Mouse (Mus musculus) CH12.LX (cell line): ENCODE data around the gene Srsf7. TPM values are rescaled to one million over a fixed set of nuclear protein-coding genes. Genes with fewer than 3 reads are reported as not detected.

Experiments used
- DNase-seq: peaks from one replicate; pipeline ENCODE4 v3.0.0-alpha.2; 2013; ENCODE audit errors: extremely low read depth
- H3K27ac ChIP-seq: 2 replicates; pipeline ENCODE4 v1.5.1; 2012; ENCODE audit warnings: low read depth, mild to moderate bottlenecking, control low read depth, moderate library complexity; ENCODE audit not compliant: insufficient read depth
- H3K27me3 ChIP-seq: replicated peaks from 2 replicates; pipeline ENCODE3; 2012; ENCODE audit warnings: inconsistent platforms
- H3K36me3 ChIP-seq, 2 experiments: replicated peaks in 1 of 2; 2 replicates each; pipeline versions ENCODE3 to v1.6.1; 2012; ENCODE audit warnings: inconsistent platforms in 1 of 2, low read length in 1 of 2, mild to moderate bottlenecking in 1 of 2, mixed read lengths in 1 of 2, moderate library complexity in 1 of 2; ENCODE audit not compliant: control insufficient read depth in 1 of 2, insufficient read depth in 1 of 2
- H3K4me1 ChIP-seq, 2 experiments: 2 replicates each; pipeline ENCODE4 v1.6.1; 2012; ENCODE audit warnings: inconsistent platforms in 1 of 2, moderate library complexity in 1 of 2; ENCODE audit not compliant: insufficient read depth in 2 of 2, control insufficient read depth in 1 of 2
- H3K4me2 ChIP-seq: 2 replicates; pipeline ENCODE4 v1.6.1; 2012; ENCODE audit warnings: low read depth, mild to moderate bottlenecking, control low read depth; ENCODE audit not compliant: poor library complexity, insufficient read depth, severe bottlenecking
- H3K4me3 ChIP-seq, 3 experiments: fragments of 150-350 bp in 1 of 3; sonication (generic) in 1 of 3; replicated peaks in 1 of 3; 2 replicates each; pipeline versions ENCODE3 to v1.5.1; 2011 to 2012; ENCODE audit warnings: low read depth in 2 of 3, low read length in 2 of 3, mild to moderate bottlenecking in 2 of 3, moderate library complexity in 2 of 3, control low read depth in 1 of 3, improper control_type of control experiment in 1 of 3, inconsistent platforms in 1 of 3, mixed read lengths in 1 of 3; ENCODE audit not compliant: poor library complexity in 1 of 3
- H3K79me2 ChIP-seq: replicated peaks from 2 replicates; pipeline ENCODE4 v1.6.1; 2012; ENCODE audit warnings: mild to moderate bottlenecking, moderate library complexity; ENCODE audit not compliant: control insufficient read depth, poor library complexity, insufficient read depth, severe bottlenecking; ENCODE audit errors: extremely low read depth
- H3K9ac ChIP-seq: 2 replicates; pipeline ENCODE4 v1.6.1; 2012; ENCODE audit warnings: low read depth, mild to moderate bottlenecking, control low read depth, moderate library complexity; ENCODE audit not compliant: insufficient read depth
- H3K9me3 ChIP-seq: replicated peaks from 2 replicates; pipeline ENCODE3; 2012; ENCODE audit warnings: low read length, inconsistent platforms, mixed read lengths
- BHLHE40 ChIP-seq: IDR thresholded peaks from 2 replicates; pipeline ENCODE4 v1.6.1; 2011; ENCODE audit warnings: mild to moderate bottlenecking, low read depth, low read length, improper control_type of control experiment
- CHD1 ChIP-seq: IDR thresholded peaks from 2 replicates; pipeline ENCODE4 v1.6.1; 2012; ENCODE audit warnings: low read depth, low read length, improper control_type of control experiment, inconsistent platforms
- CHD2 ChIP-seq: IDR thresholded peaks from 2 replicates; pipeline ENCODE4 v1.6.1; 2011; ENCODE audit warnings: low read length, improper control_type of control experiment
- CTCF ChIP-seq, 2 experiments: IDR thresholded peaks in 1 of 2; conservative IDR thresholded peaks in 1 of 2; 2 replicates each; pipeline ENCODE4 v1.5.1; 2011 to 2012; ENCODE audit warnings: low read depth in 2 of 2, low read length in 2 of 2, improper control_type of control experiment in 1 of 2, inconsistent platforms in 1 of 2, mild to moderate bottlenecking in 1 of 2, moderate library complexity in 1 of 2
- E2F4 ChIP-seq: IDR thresholded peaks from 2 replicates; pipeline ENCODE4 v1.6.1; 2011; ENCODE audit warnings: low read depth, low read length, improper control_type of control experiment; ENCODE audit not compliant: insufficient replicate concordance
- ELF1 ChIP-seq: IDR thresholded peaks from 2 replicates; pipeline ENCODE4 v1.6.1; 2014; ENCODE audit warnings: low read depth, mild to moderate bottlenecking, inconsistent platforms, low read length, improper control_type of control experiment
- EP300 ChIP-seq: IDR thresholded peaks from 2 replicates; pipeline ENCODE4 v1.6.1; 2011; ENCODE audit warnings: low read length, improper control_type of control experiment
- ETS1 ChIP-seq: conservative IDR thresholded peaks from 2 replicates; pipeline ENCODE4 v1.6.1; 2012; ENCODE audit warnings: low read depth, mild to moderate bottlenecking, inconsistent platforms, low read length, improper control_type of control experiment, moderate library complexity
- GABPA ChIP-seq: IDR thresholded peaks from 2 replicates; pipeline ENCODE4 v1.6.1; 2012; ENCODE audit warnings: low read depth, low read length, improper control_type of control experiment, inconsistent platforms; ENCODE audit not compliant: insufficient replicate concordance
- HCFC1 ChIP-seq: IDR thresholded peaks from 2 replicates; pipeline ENCODE4 v1.6.1; 2012; ENCODE audit warnings: low read depth, mild to moderate bottlenecking, inconsistent platforms, low read length, improper control_type of control experiment
- IRF4 ChIP-seq: IDR thresholded peaks from 2 replicates; pipeline ENCODE4 v1.6.1; 2014; ENCODE audit warnings: low read depth, mild to moderate bottlenecking, inconsistent platforms, low read length, improper control_type of control experiment
- JUN ChIP-seq: IDR thresholded peaks from 2 replicates; pipeline ENCODE4 v1.6.1; 2011; ENCODE audit warnings: low read depth, mild to moderate bottlenecking, low read length, improper control_type of control experiment, moderate library complexity; ENCODE audit not compliant: insufficient read depth
- JUND ChIP-seq: conservative IDR thresholded peaks from 2 replicates; pipeline ENCODE4 v1.6.1; 2011; ENCODE audit warnings: low read depth, low read length, improper control_type of control experiment
- KAT2A ChIP-seq: IDR thresholded peaks from 2 replicates; pipeline ENCODE4 v1.6.1; 2012; ENCODE audit warnings: low read length, improper control_type of control experiment, inconsistent platforms; ENCODE audit not compliant: insufficient replicate concordance
- MAFK ChIP-seq: IDR thresholded peaks from 2 replicates; pipeline ENCODE4 v1.6.1; 2011; ENCODE audit warnings: low read length, improper control_type of control experiment; ENCODE audit not compliant: insufficient replicate concordance
- MAX ChIP-seq: IDR thresholded peaks from 2 replicates; pipeline ENCODE4 v1.6.1; 2011; ENCODE audit warnings: low read length, improper control_type of control experiment
- MAZ ChIP-seq: IDR thresholded peaks from 2 replicates; pipeline ENCODE4 v1.6.1; 2012; ENCODE audit warnings: low read depth, mild to moderate bottlenecking, inconsistent platforms, low read length, improper control_type of control experiment, moderate library complexity
- MEF2A ChIP-seq: IDR thresholded peaks from 2 replicates; pipeline ENCODE4 v1.6.1; 2014; ENCODE audit warnings: low read depth, mild to moderate bottlenecking, inconsistent platforms, low read length, improper control_type of control experiment, borderline replicate concordance
- MXI1 ChIP-seq: IDR thresholded peaks from 2 replicates; pipeline ENCODE4 v1.6.1; 2011; ENCODE audit warnings: mild to moderate bottlenecking, low read depth, low read length, improper control_type of control experiment
- MYC ChIP-seq: IDR thresholded peaks from 2 replicates; pipeline ENCODE4 v1.6.1; 2011; ENCODE audit warnings: low read depth, mild to moderate bottlenecking, improper control_type of control experiment, low read length
- NELFE ChIP-seq: IDR thresholded peaks from 2 replicates; pipeline ENCODE4 v1.6.1; 2011; ENCODE audit warnings: low read depth, low read length, improper control_type of control experiment
- NRF1 ChIP-seq: IDR thresholded peaks from 2 replicates; pipeline ENCODE4 v1.6.1; 2014; ENCODE audit warnings: low read depth, mild to moderate bottlenecking, inconsistent platforms, low read length, improper control_type of control experiment, moderate library complexity
- PAX5 ChIP-seq: IDR thresholded peaks from 2 replicates; pipeline ENCODE4 v1.6.1; 2012; ENCODE audit warnings: low read length, inconsistent platforms, mixed read lengths
- POLR2A ChIP-seq: IDR thresholded peaks from 2 replicates; pipeline ENCODE4 v1.6.1; 2011; ENCODE audit warnings: low read depth, mild to moderate bottlenecking, improper control_type of control experiment, low read length
- POLR2AphosphoS2 ChIP-seq: IDR thresholded peaks from 2 replicates; pipeline ENCODE4 v1.6.1; 2011; ENCODE audit warnings: low read depth, low read length, improper control_type of control experiment
- RAD21 ChIP-seq: IDR thresholded peaks from 2 replicates; pipeline ENCODE4 v1.6.1; 2011; ENCODE audit warnings: low read depth, mild to moderate bottlenecking, low read length, improper control_type of control experiment, moderate library complexity
- RCOR1 ChIP-seq: conservative IDR thresholded peaks from 2 replicates; pipeline ENCODE4 v1.6.1; 2012; ENCODE audit warnings: low read depth, mild to moderate bottlenecking, inconsistent platforms, low read length, improper control_type of control experiment
- SIN3A ChIP-seq: IDR thresholded peaks from 2 replicates; pipeline ENCODE4 v1.6.1; 2012; ENCODE audit warnings: low read length, improper control_type of control experiment, inconsistent platforms
- SMC3 ChIP-seq: IDR thresholded peaks from 2 replicates; pipeline ENCODE4 v1.6.1; 2011; ENCODE audit warnings: low read depth, low read length, improper control_type of control experiment
- TBP ChIP-seq: conservative IDR thresholded peaks from 2 replicates; pipeline ENCODE4 v1.6.1; 2011; ENCODE audit warnings: low read depth, low read length, improper control_type of control experiment
- TCF12 ChIP-seq: IDR thresholded peaks from 2 replicates; pipeline ENCODE4 v1.6.1; 2014; ENCODE audit warnings: low read depth, mild to moderate bottlenecking, inconsistent platforms, low read length, improper control_type of control experiment
- UBTF ChIP-seq: IDR thresholded peaks from 2 replicates; pipeline ENCODE4 v1.6.1; 2012; ENCODE audit warnings: low read depth, mild to moderate bottlenecking, inconsistent platforms, low read length, improper control_type of control experiment, moderate library complexity
- USF1 ChIP-seq: IDR thresholded peaks from 2 replicates; pipeline ENCODE4 v1.6.1; 2014; ENCODE audit warnings: low read depth, mild to moderate bottlenecking, inconsistent platforms, low read length, improper control_type of control experiment
- USF2 ChIP-seq: conservative IDR thresholded peaks from 2 replicates; pipeline ENCODE4 v1.6.1; 2011; ENCODE audit warnings: low read depth, low read length, improper control_type of control experiment
- ZC3H11A ChIP-seq: IDR thresholded peaks from 2 replicates; pipeline ENCODE4 v1.6.1; 2012; ENCODE audit warnings: low read depth, mild to moderate bottlenecking, inconsistent platforms, low read length, improper control_type of control experiment
- ZKSCAN1 ChIP-seq: IDR thresholded peaks from 2 replicates; pipeline ENCODE4 v1.6.1; 2012; ENCODE audit warnings: low read depth, inconsistent platforms, low read length, improper control_type of control experiment, borderline replicate concordance
- ZMIZ1 ChIP-seq: IDR thresholded peaks from 2 replicates; pipeline ENCODE4 v1.6.1; 2012; ENCODE audit warnings: low read depth, mild to moderate bottlenecking, inconsistent platforms, low read length, improper control_type of control experiment
- ZNF384 ChIP-seq: IDR thresholded peaks from 2 replicates; pipeline ENCODE4 v1.6.1; 2012; ENCODE audit warnings: low read depth, low read length, improper control_type of control experiment, inconsistent platforms
- dilution Hi-C: fragments of 300-500 bp; cut with MboI; formaldehyde crosslinking; loops from 2 replicates; pipeline ENCODE4 v1.14.3; 2020; ENCODE audit warnings: low sequenced_read_pairs; ENCODE audit not compliant: extremely low pct_unique_long_range_greater_than_20kb, extremely low pct_ligation_motif_present
- in situ Hi-C: fragments of 300-500 bp; cut with MboI; formaldehyde crosslinking; loops from 3 replicates; pipeline ENCODE4 v1.14.3; 2019; ENCODE audit warnings: low sequenced_read_pairs, low pct_ligation_motif_present, low pct_unique_long_range_greater_than_20kb, mixed read lengths
- polyA plus RNA-seq: library from polyadenylated mRNA; unstranded; fragments of >175 nt; gene quantifications from 2 replicates; pipeline ENCODE4 v1.2.1, GENCODE M21; 2012; ENCODE audit warnings: low read depth; ENCODE audit not compliant: insufficient read length
- total RNA-seq, 2 experiments: library from RNA; depleted of rRNA; stranded (reverse); fragments of 300-350 nt in 1 of 2; fragments of >200 nt in 1 of 2; gene quantifications; 2 replicates each; pipeline ENCODE4 v1.2.3; 2012 to 2014

Gene Srsf7
- total and polyA plus RNA-seq, 3 experiments, result 268 to 442 (median 383) TPM

- Histone ChIP-seq H3K27ac (peak overlapping the region; percentile 95), H3K9me3 (no peaks in the 10 kb centered on the region), H3K9ac (peak overlapping the region; percentile 86), H3K4me3 (peak overlapping the region; percentile 35 to 80 (median 40)), H3K27me3 (no peaks in the 10 kb centered on the region), H3K4me2 (peak overlapping the region; percentile 92), H3K36me3 (no peaks in the 10 kb centered on the region), H3K79me2 (no peaks in the 10 kb centered on the region), H3K4me1 (peaks cover 15 to 42% of the 10 kb centered on the region in 2 experiments)
- DNase-seq, result peak; percentile 85
- dilution Hi-C loops, result no loop called here
- TF ChIP-seq JUN (no peak), PAX5 (no peak), BHLHE40 (peak; percentile 36; the same call in 1 of the 2 replicates), CHD1 (no peak), IRF4 (peak; percentile 55; the same call in 1 of the 2 replicates), RAD21 (no peak; the same call in 1 of the 2 replicates), TBP (0 out of 2 replicates have a peak, but pooled peaks have one; percentile 66), NRF1 (no peak), ZMIZ1 (0 out of 2 replicates have a peak, but pooled peaks have one; percentile 8), MYC (no peak), USF1 (no peak), ETS1 (peak; percentile 84), UBTF (no peak; the same call in 1 of the 2 replicates), USF2 (no peak), NELFE (no peak; the same call in 1 of the 2 replicates), MAZ (peak; percentile 24; the same call in 1 of the 2 replicates), ZKSCAN1 (no peak), JUND (no peak), MEF2A (peak; percentile 97), RCOR1 (peak; percentile 65; the same call in 1 of the 2 replicates), ZC3H11A (no peak), SMC3 (peak; percentile 26; the same call in 1 of the 2 replicates), POLR2AphosphoS2 (no peak), MAX (no peak), ZNF384 (peak; percentile 26; the same call in 1 of the 2 replicates), HCFC1 (no peak), ELF1 (no peak), EP300 (peak; percentile 81), E2F4 (no peak), MXI1 (peak; percentile 16; the same call in 1 of the 2 replicates), POLR2A (0 out of 2 replicates have a peak, but pooled peaks have one; percentile 7), TCF12 (no peak; the same call in none of the 2 replicates), CTCF (conservative IDR thresholded peaks at IDR 0.05 in 1 of 2, IDR thresholded peaks at IDR 0.05 in 1 of 2; ENCODE audit: low read depth in 2 of 2, low read length in 2 of 2) (no peak), SIN3A (no peak; the same call in 1 of the 2 replicates), MAFK (0 out of 2 replicates have a peak, but pooled peaks have one; percentile 16), CHD2 (peak; percentile 11; the same call in 1 of the 2 replicates), GABPA (no peak), KAT2A (no peak)
- in situ Hi-C loops, result loop anchor here (10.0 to 25.0 kb wide), 3 partner anchors 51 to 463 kb away; partner anchors contain the start of genes Atl2, Cyp1b1 and Galm
These were observed 31.7 kb downstream of the Srsf7 start for GRCm38 (mm10) chr17:80175386-80175739.
